Mouse (Mus musculus): Measurements from ENCODE around the gene Myo1b.

Gene Myo1b

DNA sequence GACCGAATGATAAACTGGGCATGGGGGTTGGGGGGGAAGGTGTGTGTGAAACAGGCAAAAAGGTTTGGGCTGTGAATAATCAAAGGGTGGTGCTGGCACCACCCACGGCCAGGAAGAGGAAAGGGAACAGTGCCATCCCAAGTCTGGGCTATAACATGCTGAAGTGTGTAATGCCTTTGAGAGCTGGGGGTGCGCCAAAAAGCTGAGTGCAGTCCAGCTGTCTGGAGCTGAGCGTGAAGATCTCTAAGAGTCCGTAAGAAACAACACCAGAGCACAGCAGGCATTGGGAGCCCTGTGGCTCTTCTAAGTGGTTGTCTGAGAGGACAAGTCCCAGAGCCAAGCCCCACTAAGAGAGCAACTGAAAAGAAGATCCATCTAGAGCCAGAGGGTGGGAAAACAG, 63.6 kb downstream of the Myo1b start:
- in situ Hi-C loops (cut with MboI, MseI): no loop called here

DNA sequence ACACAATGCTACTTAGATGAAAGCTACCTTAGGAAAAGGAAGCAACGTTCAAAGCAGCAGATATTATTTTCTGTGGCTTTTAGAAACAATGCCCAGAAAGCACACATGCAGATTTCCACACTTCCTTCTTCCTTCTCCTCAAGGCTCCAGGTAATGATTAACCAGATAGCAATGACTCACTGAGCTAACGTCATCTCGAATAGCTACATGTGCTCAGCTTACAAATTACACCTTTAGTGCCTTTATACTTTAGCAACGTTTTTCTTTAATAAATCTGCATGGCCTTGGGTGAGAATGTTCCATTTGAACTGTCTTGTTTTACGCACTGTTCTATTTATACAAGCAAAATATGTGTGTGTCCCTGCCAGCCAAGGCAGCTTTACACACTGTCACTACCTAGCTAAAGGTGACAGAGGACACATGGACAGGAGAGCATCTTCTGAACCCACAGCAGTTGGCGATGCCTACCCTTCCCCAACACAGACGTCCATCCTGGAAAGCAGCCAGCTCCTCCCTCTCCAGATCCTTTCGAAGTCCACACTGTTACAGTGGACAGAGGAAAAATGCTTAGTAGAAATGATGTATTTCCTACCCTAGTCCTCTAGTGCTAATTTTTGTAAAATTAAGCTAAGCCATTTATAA, 66.2 kb downstream of the Myo1b start:
- in situ Hi-C loops (cut with MboI, MseI): no loop called here

DNA sequence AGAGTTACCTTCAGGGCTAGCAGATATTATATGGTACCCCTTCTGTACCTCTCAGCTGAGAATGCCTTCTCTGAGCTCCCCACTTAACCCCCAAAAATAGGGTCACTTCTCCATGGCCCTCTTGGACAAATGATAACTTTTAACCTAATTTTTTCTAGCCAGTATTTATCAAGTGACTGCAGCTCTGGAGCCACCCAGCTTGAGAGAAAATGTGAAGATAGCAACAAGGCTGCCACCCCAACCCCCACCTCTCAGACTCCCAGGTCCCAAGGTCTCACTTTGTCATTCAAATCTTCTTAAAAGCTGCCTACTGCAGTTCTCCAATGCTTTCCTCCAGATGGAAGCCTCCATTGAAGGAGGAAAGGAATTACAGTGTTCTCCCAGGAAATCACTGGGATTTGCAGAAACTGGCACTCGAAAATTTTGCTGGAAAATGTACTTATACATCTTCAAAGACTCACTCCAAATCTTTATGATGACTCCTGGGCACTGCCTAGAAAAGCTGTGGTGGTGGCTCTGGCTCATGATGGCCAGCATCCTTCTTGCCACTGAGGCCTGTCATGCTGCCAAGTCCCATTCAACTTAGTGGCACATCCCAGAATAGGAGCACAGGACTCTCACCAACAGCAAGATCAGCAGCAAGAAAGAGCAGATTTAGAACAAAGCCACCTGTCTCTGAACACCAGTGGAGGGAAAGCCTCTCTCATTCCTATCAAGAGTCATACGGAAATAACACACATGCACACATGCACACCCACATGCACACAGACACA, 70.4 kb downstream of the Myo1b start:
- in situ Hi-C loops (cut with MboI, MseI): no loop called here

- in situ Hi-C loops (cut with MboI, MseI): no loop called here
Observed at GRCm38 (mm10) chr1:51837845-51838623, 77.8 kb downstream of the Myo1b start.

GRCm38 (mm10) chr1:51837311-51837710, 78.6 kb downstream of the Myo1b start:
- in situ Hi-C loops (cut with MboI, MseI): no loop called here

DNA sequence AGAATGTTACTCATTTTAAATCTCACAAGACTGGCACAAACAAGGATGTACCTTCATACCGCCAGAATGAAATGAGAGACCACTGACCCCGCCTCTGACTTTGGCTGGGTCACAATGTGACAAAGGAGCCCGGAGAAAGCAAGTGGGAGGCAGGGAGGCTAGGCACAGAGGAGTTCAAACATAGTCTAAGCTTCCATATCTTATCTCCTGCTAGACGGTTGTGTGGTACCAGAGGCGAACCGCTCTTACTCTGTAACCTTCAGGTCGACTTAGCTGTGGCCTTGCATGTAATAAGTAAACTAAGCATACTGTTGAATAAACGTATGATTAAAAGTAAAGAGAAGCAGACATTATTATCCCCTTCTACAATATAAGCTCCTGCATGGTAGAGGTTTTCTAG, 80.1 kb downstream of the Myo1b start:
- in situ Hi-C loops (cut with MboI, MseI): no loop called here

- in situ Hi-C loops (cut with MboI, MseI): no loop called here
Observed at GRCm38 (mm10) chr1:51834072-51834471, 81.8 kb downstream of the Myo1b start.

- in situ Hi-C loops (cut with MboI, MseI): no loop called here
Observed at GRCm38 (mm10) chr1:51829353-51829752, 86.5 kb downstream of the Myo1b start.

DNA sequence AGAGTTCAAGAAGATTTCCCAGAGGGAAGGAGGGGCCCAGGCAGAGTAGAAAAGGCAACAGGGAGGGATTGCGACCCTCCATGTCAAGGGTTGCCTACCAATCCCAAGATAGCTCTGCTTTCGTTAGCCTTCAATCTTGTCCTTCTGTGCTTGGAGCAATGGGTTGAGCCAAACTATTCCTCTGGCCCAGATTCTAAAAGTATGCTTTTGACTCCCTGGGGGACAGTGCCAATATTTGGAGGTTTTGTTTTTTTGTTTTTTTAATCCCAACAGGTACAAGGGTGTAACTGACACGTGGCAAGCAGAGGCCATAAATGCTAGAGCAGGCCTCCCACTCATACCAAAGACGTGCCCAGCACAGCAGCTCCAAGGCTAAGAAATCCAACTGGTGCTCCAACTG, 93.3 kb downstream of the Myo1b start:
- in situ Hi-C loops (cut with MboI, MseI): no loop called here

GRCm38 (mm10) chr1:51821701-51822495, 94.0 kb downstream of the Myo1b start:
- in situ Hi-C loops (cut with MboI, MseI): no loop called here

GRCm38 (mm10) chr1:51820520-51820919, 95.4 kb downstream of the Myo1b start:
- in situ Hi-C loops (cut with MboI, MseI): no loop called here

DNA sequence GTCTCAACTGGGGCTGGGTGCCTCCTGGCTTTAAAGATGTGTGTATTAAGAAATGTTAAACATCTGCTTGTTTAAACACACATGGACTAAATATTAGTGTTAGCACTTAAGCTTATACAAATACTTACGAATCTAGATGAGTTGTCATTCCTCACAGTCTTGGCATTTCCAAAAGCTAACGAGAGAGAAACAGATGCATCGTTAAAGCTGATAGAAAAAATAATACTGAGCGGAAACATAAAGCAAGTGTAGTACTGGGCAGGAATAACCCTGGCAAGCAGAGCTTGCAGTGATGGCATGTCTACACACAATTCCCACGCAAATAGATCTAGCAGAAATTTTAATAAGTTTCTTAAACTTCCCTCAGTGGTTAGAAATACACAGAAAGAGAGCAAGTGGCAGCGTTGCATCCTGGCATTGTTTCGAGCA, 95.8 kb downstream of the Myo1b start:
- in situ Hi-C loops (cut with MboI, MseI): no loop called here

GRCm38 (mm10) chr1:51815636-51816035, 100.2 kb downstream of the Myo1b start:
- in situ Hi-C loops (cut with MboI, MseI): no loop called here

DNA sequence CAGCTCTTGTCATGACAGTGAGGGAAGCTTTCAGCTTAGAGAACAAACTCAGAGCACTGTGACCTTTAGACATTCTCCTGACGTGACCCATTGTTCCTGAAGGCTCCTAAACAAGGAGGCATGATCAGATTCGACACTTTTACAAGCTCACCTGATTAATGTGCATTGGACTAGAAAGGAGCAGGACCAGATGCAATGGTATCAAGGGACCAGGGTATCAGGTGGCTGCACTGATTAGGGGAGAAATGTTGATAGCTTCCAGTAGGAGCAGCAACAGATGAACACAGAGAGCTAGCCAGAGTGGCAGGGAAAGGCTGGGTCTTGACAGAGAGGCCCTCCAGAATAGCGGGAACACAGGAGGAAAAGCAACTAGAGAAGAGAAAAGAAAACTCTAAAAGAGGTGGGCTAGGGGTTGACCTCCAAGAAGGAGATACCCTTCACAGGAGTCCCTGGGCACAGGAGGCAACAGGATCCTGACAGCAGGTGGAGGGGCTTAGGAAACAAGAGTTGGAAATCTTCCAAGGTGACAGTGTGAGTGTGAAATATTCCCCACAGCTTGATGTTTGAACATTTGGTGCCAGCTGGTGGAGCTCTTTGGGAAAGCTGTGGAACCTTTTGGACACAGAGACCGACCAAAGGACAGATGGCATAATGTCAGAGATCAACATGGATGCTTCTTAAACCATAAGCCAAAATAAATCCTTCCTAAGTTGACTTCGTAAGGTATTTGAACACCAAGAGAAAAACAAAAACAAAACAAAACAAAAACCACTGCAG, 100.8 kb downstream of the Myo1b start:
- in situ Hi-C loops (cut with MboI, MseI): no loop called here

DNA sequence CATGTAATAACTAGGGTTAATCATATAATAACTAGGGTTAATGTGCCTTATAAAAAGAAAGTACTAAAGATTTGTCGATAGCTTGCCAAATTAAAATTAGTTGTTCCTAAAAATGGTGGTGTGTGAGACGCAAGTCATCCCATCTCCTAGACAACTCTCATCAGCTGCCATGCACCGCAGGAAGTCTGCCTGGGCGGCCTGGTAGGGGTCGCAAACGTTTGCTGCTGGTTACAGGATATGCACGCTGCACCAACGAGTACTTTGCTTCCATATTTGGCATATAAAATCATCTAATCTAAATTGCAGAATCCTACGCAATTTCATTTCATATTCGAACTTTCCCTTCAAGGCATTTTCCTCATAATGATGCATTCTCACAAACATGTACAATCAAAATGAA, 107.0 kb downstream of the Myo1b start:
- in situ Hi-C loops (cut with MboI, MseI): no loop called here

GRCm38 (mm10) chr1:51808228-51808627, 107.6 kb downstream of the Myo1b start:
- in situ Hi-C loops (cut with MboI, MseI): no loop called here

- in situ Hi-C loops (cut with MboI, MseI): no loop called here
Observed at GRCm38 (mm10) chr1:51805040-51805610, 110.7 kb downstream of the Myo1b start.

DNA sequence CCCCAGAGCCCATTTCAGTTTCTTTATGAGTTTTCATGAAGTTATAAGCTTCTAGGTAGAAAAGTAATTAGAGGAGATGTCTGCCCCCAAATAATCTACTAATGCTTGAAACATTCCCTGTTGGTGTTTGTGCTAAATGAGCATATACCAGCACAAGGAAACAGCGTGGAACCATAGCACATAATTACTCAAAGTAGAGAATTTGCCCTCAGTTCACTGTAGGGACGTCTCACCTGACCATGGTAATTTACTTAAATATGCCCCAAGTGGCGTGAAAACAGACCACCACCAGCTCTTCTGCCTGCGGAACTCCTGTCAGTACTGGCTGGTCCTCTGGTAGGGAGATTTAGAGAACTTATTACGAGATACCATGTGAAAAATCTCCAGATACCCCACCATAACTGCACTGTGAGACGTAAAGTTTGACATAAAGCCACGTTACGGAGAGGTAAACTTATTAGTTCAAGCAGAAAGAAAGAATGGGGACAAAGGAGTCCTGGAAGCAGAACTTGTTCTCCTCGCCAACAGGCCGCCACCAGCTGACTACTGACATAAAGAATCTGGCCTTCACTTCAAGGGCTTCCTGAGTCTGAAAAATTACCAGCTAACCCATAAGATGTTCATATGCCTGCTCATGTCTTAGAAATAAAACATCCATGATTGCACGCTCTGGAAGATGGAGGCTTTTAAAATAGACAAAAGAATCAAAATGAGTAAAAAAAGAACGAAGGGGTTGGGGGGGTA, 111.4 kb downstream of the Myo1b start:
- in situ Hi-C loops (cut with MboI, MseI): no loop called here

- in situ Hi-C loops (cut with MboI, MseI): no loop called here
Observed at GRCm38 (mm10) chr1:51798011-51798471, 117.8 kb downstream of the Myo1b start.
